Comparison of ENCODE assay signal across 9 mouse cellular contexts in genomic region chr4:126752024-126752607, GRCm38 (mm10). TPM values are rescaled to one million over a fixed set of nuclear protein-coding genes. Genes with fewer than 3 reads are reported as not detected.
DNase-seq lines count a peak whose midpoint lies in the region; ATAC-seq and TF ChIP-seq lines count a peak whose summit lies in the region.
"Had no signal": no experiment of that assay in that cellular context is flagged by ENCODE, and none has a peak within 500 bp of the region (broad histone marks: within the 10 kb centered on the region; RNA-seq: fewer than 3 reads in every experiment).

No protein-coding gene starts in this region.

- TF ChIP-seq CTCF in heart, adult 2 months (IDR thresholded peaks at IDR 0.05) = no peak
- 0 out of 2 replicates have a peak, but pooled peaks have one; percentile 20 for TF ChIP-seq CTCF in cerebellum, adult 2 months (IDR thresholded peaks at IDR 0.05; ENCODE audit: borderline replicate concordance, insufficient read depth, low read depth, low read length)

- WGBS in heart, adult 2 months = 18% methylated on average over 13 of the region's 13 CpGs
- WGBS in cerebellum, adult 2 months = 2% methylated on average over 13 of the region's 13 CpGs
- WGBS in hindbrain, embryonic 12.5 days = 2% methylated on average over 13 of the region's 13 CpGs
- WGBS in midbrain, embryonic 11.5 days = 1% methylated on average over 11 of the region's 13 CpGs

- H3K4me3 ChIP-seq in heart, adult 2 months = peak overlapping the region; percentile 88
- H3K4me3 ChIP-seq in cerebellum, adult 2 months (replicated peaks; ENCODE audit: insufficient read depth, low read depth, low read length) = peak overlapping the region; percentile 96
- H3K4me3 ChIP-seq in hindbrain, embryonic 12.5 days = peak overlapping the region; percentile 66
- H3K4me3 ChIP-seq in midbrain, embryonic 11.5 days (ENCODE audit: low read depth, low read length) = peak overlapping the region; percentile 89

- intact Hi-C loops in heart, adult 2 months (cut with DNase I) = loop anchor here (5.0 to 10.0 kb wide), 2 partner anchors 75 to 213 kb away; partner anchors contain the start of genes Psmb2 and Zmym4
- intact Hi-C loops in heart, postnatal 36 days (cut with DNase I) = loop anchor here (5.0 kb wide), 1 partner anchor 275 kb away; no protein-coding TSS in a partner anchor

- H3K27ac ChIP-seq in heart, adult 2 months = no peak overlapping the region
- peak overlapping the region; percentile 97 for H3K27ac ChIP-seq in cerebellum, adult 2 months (ENCODE audit: insufficient read depth, low read length)
- H3K27ac ChIP-seq in hindbrain, embryonic 12.5 days = peak overlapping the region; percentile 98
- no peak overlapping the region; the same call in 1 of the 2 replicates for H3K27ac ChIP-seq in midbrain, embryonic 11.5 days (ENCODE audit: low read depth, low read length)

- no peak for ATAC-seq in hindbrain, embryonic 12.5 days (ENCODE audit: low FRiP score)
- no peak for ATAC-seq in midbrain, embryonic 11.5 days (ENCODE audit: low FRiP score)

- H3K9ac ChIP-seq in heart, adult 2 months (ENCODE audit: low read depth, low read length) = no peak overlapping the region; the same call in none of the 2 replicates
- H3K9ac ChIP-seq in hindbrain, embryonic 12.5 days = peak overlapping the region; percentile 78
- H3K9ac ChIP-seq in midbrain, embryonic 11.5 days (ENCODE audit: low read length) = peak overlapping the region; percentile 93

- H3K27me3 ChIP-seq in heart, adult 2 months (ENCODE audit: control insufficient read depth, insufficient read depth, low read length) = no peaks in the 10 kb centered on the region
- H3K27me3 ChIP-seq in cerebellum, adult 2 months (ENCODE audit: control insufficient read depth, insufficient read depth, low read length) = no peaks in the 10 kb centered on the region
- no peaks in the 10 kb centered on the region for H3K27me3 ChIP-seq in hindbrain, embryonic 12.5 days
- H3K27me3 ChIP-seq in midbrain, embryonic 11.5 days (ENCODE audit: control insufficient read depth, insufficient read depth, low read length) = no peaks in the 10 kb centered on the region

- peak in 1 of 2 experiments; percentile 30 for DNase-seq in heart, adult 2 months
- DNase-seq in heart, postnatal 36 days = no peak
- peak; percentile 61 for DNase-seq in 3T3-L1 (ENCODE audit: low read depth, low spot score)
- DNase-seq in cerebellum, adult 2 months = peak; percentile 72 to 73
- DNase-seq in midbrain, embryonic 11.5 days (ENCODE audit: low spot score, missing footprints) = peak; percentile 85
- DNase-seq in natural killer cell, adult 2 months (ENCODE audit: low spot score in 2 of 2) = no peak
- DNase-seq in adrenal gland, postnatal 4 days (ENCODE audit: low spot score in 2 of 2) = no peak

- TF ChIP-seq POLR2A in heart, adult 2 months (IDR thresholded peaks at IDR 0.05; ENCODE audit: insufficient read depth, low read depth, low read length) = no peak
- TF ChIP-seq POLR2A in cerebellum, adult 2 months (IDR thresholded peaks at IDR 0.05; ENCODE audit: borderline replicate concordance, insufficient read depth, low read length) = no peak

- H3K9me3 ChIP-seq in hindbrain, embryonic 12.5 days (replicated peaks) = no peaks in the 10 kb centered on the region
- no peaks in the 10 kb centered on the region for H3K9me3 ChIP-seq in midbrain, embryonic 11.5 days (ENCODE audit: control insufficient read depth, low read length)

- H3K4me2 ChIP-seq in hindbrain, embryonic 12.5 days (replicated peaks) = peak overlapping the region; percentile 91
- peak overlapping the region; percentile 85 for H3K4me2 ChIP-seq in midbrain, embryonic 11.5 days

- TF ChIP-seq EP300 in heart, adult 2 months (IDR thresholded peaks at IDR 0.05; ENCODE audit: insufficient read depth, low read depth, low read length) = no peak

- peaks cover 6% of the 10 kb centered on the region for H3K4me1 ChIP-seq in heart, adult 2 months (ENCODE audit: control insufficient read depth, insufficient read depth, low read length)
- H3K4me1 ChIP-seq in cerebellum, adult 2 months (ENCODE audit: control insufficient read depth, insufficient read depth, low read length) = peaks cover 20% of the 10 kb centered on the region
- H3K4me1 ChIP-seq in hindbrain, embryonic 12.5 days = peaks cover 52% of the 10 kb centered on the region
- peaks cover 20% of the 10 kb centered on the region for H3K4me1 ChIP-seq in midbrain, embryonic 11.5 days (ENCODE audit: control insufficient read depth, insufficient read depth, low read length)

- no peaks in the 10 kb centered on the region for H3K79me2 ChIP-seq in heart, adult 2 months (replicated peaks; ENCODE audit: control insufficient read depth, insufficient read depth, low read length)

- no peaks in the 10 kb centered on the region for H3K36me3 ChIP-seq in heart, adult 2 months (ENCODE audit: control insufficient read depth, insufficient read depth, low read length)
- peaks cover 37% of the 10 kb centered on the region for H3K36me3 ChIP-seq in hindbrain, embryonic 12.5 days
- H3K36me3 ChIP-seq in midbrain, embryonic 11.5 days (ENCODE audit: control insufficient read depth, insufficient read depth, low read length) = peaks cover 6% of the 10 kb centered on the region; the same call in 1 of the 2 replicates

RNA-seq across cellular contexts. Expression of gene Ncdn, which starts 1.1 kb away (rescaled TPM):
- total RNA-seq in heart, adult 2 months (2021) = 10 to 100 TPM; 15.2 to 16.5 TPM
- 19.5 and 20.1 TPM in 2 replicates for polyA plus RNA-seq in heart, adult 2 months (2012; rRNA removed)
- total RNA-seq in heart, postnatal 36 days (2021) = 10 to 100 TPM; 13.0 to 16.0 TPM
- polyA plus RNA-seq in cerebellum, adult 2 months (2012; rRNA removed) = 546 and 554 TPM in 2 replicates
- polyA plus RNA-seq in hindbrain, embryonic 12.5 days (2016; fragmentation: Nextera tagmentation; extraction: Ambion mirVana) = 54.3 and 62.6 TPM in 2 replicates
- polyA plus RNA-seq in midbrain, embryonic 11.5 days (2014; fragmentation: Nextera tagmentation; extraction: Ambion mirVana) = 22.0 and 23.3 TPM in 2 replicates
- total RNA-seq in adrenal gland, postnatal 4 days (2021) = 10 to 100 TPM; 34.5 to 35.7 TPM

RNA-seq across cellular contexts. Expression of gene AU040320, which starts 1.2 kb away (rescaled TPM):
- total RNA-seq in heart, adult 2 months (2021) = 10 to 100 TPM; 26.7 to 35.5 TPM
- 27.6 and 28.8 TPM in 2 replicates for polyA plus RNA-seq in heart, adult 2 months (2012; rRNA removed)
- total RNA-seq in heart, postnatal 36 days (2021) = 10 to 100 TPM; 29.4 to 33.5 TPM
- 51.0 and 51.2 TPM in 2 replicates for polyA plus RNA-seq in cerebellum, adult 2 months (2012; rRNA removed)
- polyA plus RNA-seq in hindbrain, embryonic 12.5 days (2016; fragmentation: Nextera tagmentation; extraction: Ambion mirVana) = 35.3 and 38.6 TPM in 2 replicates
- 23.8 and 26.2 TPM in 2 replicates for polyA plus RNA-seq in midbrain, embryonic 11.5 days (2014; fragmentation: Nextera tagmentation; extraction: Ambion mirVana)
- 10 to 100 TPM; 40.9 to 42.0 TPM for total RNA-seq in adrenal gland, postnatal 4 days (2021)

RNA-seq across cellular contexts. Expression of gene Tfap2e, which starts 16.1 kb away (rescaled TPM):
- not detected for total RNA-seq in heart, adult 2 months (2021)
- 0.12 TPM in 1 of 2 replicates, not detected in the other for polyA plus RNA-seq in heart, adult 2 months (2012; rRNA removed)
- total RNA-seq in heart, postnatal 36 days (2021) = not detected
- not detected in 2 replicates for polyA plus RNA-seq in cerebellum, adult 2 months (2012; rRNA removed)
- polyA plus RNA-seq in hindbrain, embryonic 12.5 days (2016; fragmentation: Nextera tagmentation; extraction: Ambion mirVana) = 0.77 and 0.93 TPM in 2 replicates
- 1.5 and 1.6 TPM in 2 replicates for polyA plus RNA-seq in midbrain, embryonic 11.5 days (2014; fragmentation: Nextera tagmentation; extraction: Ambion mirVana)
- not detected for total RNA-seq in adrenal gland, postnatal 4 days (2021)
- total RNA-seq: left cerebral cortex, postnatal 10 days had no signal

Comparison
In these comparisons a context has a peak if more than half of its experiments do, and no peak if none do; other contexts are left out.
1. DNase-seq: peak in 3T3-L1 (single experiment), cerebellum, adult 2 months (2 of 2) and midbrain, embryonic 11.5 days (single experiment); none in heart, postnatal 36 days (0 of 2), natural killer cell, adult 2 months (0 of 2) and adrenal gland, postnatal 4 days (0 of 2).
2. H3K27ac ChIP-seq: peak in cerebellum, adult 2 months (single experiment) and hindbrain, embryonic 12.5 days (single experiment); none in heart, adult 2 months (single experiment) and midbrain, embryonic 11.5 days (single experiment).
3. Peak in every context shown above with its lines, with median percentiles within 50 percentile points of each other: H3K4me3 ChIP-seq.